Comparison of ENCODE assay signal across 9 mouse cellular contexts in the genomic region with DNA sequence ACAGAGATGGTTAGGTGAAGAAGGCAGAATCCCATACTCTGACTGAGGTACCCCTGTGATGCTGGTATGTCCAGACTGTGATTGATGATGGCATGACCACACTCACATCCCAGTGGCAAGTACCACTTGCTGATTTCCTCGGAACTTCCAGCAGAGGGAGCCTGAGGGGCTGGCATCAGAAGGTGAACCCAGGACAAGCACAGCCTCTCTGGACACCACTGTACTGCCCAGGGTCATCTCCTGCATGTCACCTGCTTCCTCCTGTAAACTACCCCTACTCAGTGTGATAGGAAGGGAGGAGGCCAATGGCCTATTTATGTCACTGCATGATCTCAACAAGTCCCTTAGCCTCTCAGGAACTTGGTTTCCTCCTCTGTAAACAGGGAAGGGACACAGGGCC. TPM values are rescaled to one million over a fixed set of nuclear protein-coding genes. Genes with fewer than 3 reads are reported as not detected.
A peak's percentile ranks its signal among the peaks of the same experiment; 100 is the strongest.
DNase-seq lines count a peak whose midpoint lies in the region; ATAC-seq and TF ChIP-seq lines count a peak whose summit lies in the region.
"Had no signal": no experiment of that assay in that cellular context is flagged by ENCODE, and none has a peak within 500 bp of the region (broad histone marks: within the 10 kb centered on the region; RNA-seq: fewer than 3 reads in every experiment).

No protein-coding gene starts in this region.

- H3K36me3 ChIP-seq in forebrain, postnatal 0 days (ENCODE audit: insufficient read depth): no peaks in the 10 kb centered on the region
- no peaks in the 10 kb centered on the region for H3K36me3 ChIP-seq in forebrain, embryonic 16.5 days (ENCODE audit: control insufficient read depth, insufficient read depth)
- no peaks in the 10 kb centered on the region for H3K36me3 ChIP-seq in liver, embryonic 14.5 days (replicated peaks; ENCODE audit: control insufficient read depth, insufficient read depth, low read depth)
- H3K36me3 ChIP-seq in liver, embryonic 12.5 days: no peaks in the 10 kb centered on the region
- no peaks in the 10 kb centered on the region for H3K36me3 ChIP-seq in heart, postnatal 0 days (replicated peaks; ENCODE audit: control insufficient read depth, insufficient read depth, low read length)
- H3K36me3 ChIP-seq in intestine, embryonic 15.5 days: no peaks in the 10 kb centered on the region

- no peak for DNase-seq in forebrain, postnatal 0 days
- no peak for DNase-seq in liver, embryonic 14.5 days (ENCODE audit: low read depth in 3 of 3, low spot score in 3 of 3)
- DNase-seq in adrenal gland, postnatal 25 days: peak; percentile 47
- DNase-seq in heart, postnatal 0 days (ENCODE audit: low spot score): peak; percentile 31
- peak; percentile 45 for DNase-seq in testis, postnatal 10 days (ENCODE audit: low spot score)

- no peak for ATAC-seq in forebrain, postnatal 0 days
- no peak for ATAC-seq in forebrain, embryonic 16.5 days
- no peak for ATAC-seq in liver, embryonic 14.5 days (ENCODE audit: insufficient read depth)
- no peak for ATAC-seq in liver, embryonic 12.5 days
- ATAC-seq in heart, postnatal 0 days (ENCODE audit: insufficient read depth, low read depth): 0 out of 2 replicates have a peak, but pooled peaks have one; percentile 49
- no peak for ATAC-seq in intestine, embryonic 15.5 days

- no peaks in the 10 kb centered on the region for H3K9me3 ChIP-seq in forebrain, postnatal 0 days (ENCODE audit: low read length)
- no peaks in the 10 kb centered on the region for H3K9me3 ChIP-seq in forebrain, embryonic 16.5 days (ENCODE audit: control insufficient read depth, low read length)
- H3K9me3 ChIP-seq in liver, embryonic 14.5 days (ENCODE audit: control insufficient read depth, low read length): no peaks in the 10 kb centered on the region
- H3K9me3 ChIP-seq in liver, embryonic 12.5 days (replicated peaks): no peaks in the 10 kb centered on the region
- no peaks in the 10 kb centered on the region for H3K9me3 ChIP-seq in heart, postnatal 0 days (replicated peaks; ENCODE audit: control insufficient read depth, low read length)
- no peaks in the 10 kb centered on the region for H3K9me3 ChIP-seq in intestine, embryonic 15.5 days

- H3K27ac ChIP-seq in forebrain, postnatal 0 days (ENCODE audit: low read depth, low read length): no peak overlapping the region
- H3K27ac ChIP-seq in forebrain, embryonic 16.5 days (ENCODE audit: low read length): no peak overlapping the region
- no peak overlapping the region for H3K27ac ChIP-seq in liver, embryonic 14.5 days
- H3K27ac ChIP-seq in liver, embryonic 12.5 days: no peak overlapping the region
- H3K27ac ChIP-seq in heart, postnatal 0 days (ENCODE audit: low read depth): no peak overlapping the region
- no peak overlapping the region for H3K27ac ChIP-seq in intestine, embryonic 15.5 days

- H3K4me3 ChIP-seq in forebrain, postnatal 0 days (ENCODE audit: low read depth, low read length): no peak overlapping the region
- H3K4me3 ChIP-seq in forebrain, embryonic 16.5 days (replicated peaks; ENCODE audit: low read length): no peak overlapping the region
- no peak overlapping the region for H3K4me3 ChIP-seq in liver, embryonic 14.5 days (ENCODE audit: insufficient read depth in 1 of 2, low read depth in 2 of 2, low read length in 2 of 2)
- no peak overlapping the region for H3K4me3 ChIP-seq in liver, embryonic 12.5 days
- no peak overlapping the region for H3K4me3 ChIP-seq in heart, postnatal 0 days (ENCODE audit: low read depth, low read length)
- H3K4me3 ChIP-seq in intestine, embryonic 15.5 days (replicated peaks): no peak overlapping the region

- peak; percentile 64 for TF ChIP-seq CTCF in forebrain, postnatal 0 days (IDR thresholded peaks at IDR 0.05; ENCODE audit: low read depth)
- peak; percentile 44 for TF ChIP-seq CTCF in liver, embryonic 14.5 days (IDR thresholded peaks at IDR 0.05; ENCODE audit: low read depth)
- peak; percentile 57 for TF ChIP-seq CTCF in heart, postnatal 0 days (IDR thresholded peaks at IDR 0.05; ENCODE audit: low read depth)

- WGBS in forebrain, postnatal 0 days: 10% methylated on average over 1 of the region's 1 CpGs
- WGBS in forebrain, embryonic 16.5 days: 16% methylated on average over 1 of the region's 1 CpGs
- WGBS in liver, embryonic 14.5 days (ENCODE audit: insufficient replicate concordance): 21% methylated on average over 1 of the region's 1 CpGs
- 42% methylated on average over 1 of the region's 1 CpGs for WGBS in liver, embryonic 12.5 days (ENCODE audit: insufficient replicate concordance)
- 0% methylated on average over 1 of the region's 1 CpGs for WGBS in heart, postnatal 0 days
- WGBS in intestine, embryonic 15.5 days: 11% methylated on average over 1 of the region's 1 CpGs

- H3K4me1 ChIP-seq in forebrain, postnatal 0 days (ENCODE audit: insufficient read depth): no peaks in the 10 kb centered on the region
- H3K4me1 ChIP-seq in forebrain, embryonic 16.5 days (replicated peaks; ENCODE audit: control insufficient read depth, insufficient read depth, low read length): no peaks in the 10 kb centered on the region
- H3K4me1 ChIP-seq in liver, embryonic 14.5 days (replicated peaks; ENCODE audit: control insufficient read depth in 2 of 2, insufficient read depth in 2 of 2, low read length in 1 of 2): no peaks in the 10 kb centered on the region
- H3K4me1 ChIP-seq in liver, embryonic 12.5 days: no peaks in the 10 kb centered on the region
- H3K4me1 ChIP-seq in heart, postnatal 0 days (ENCODE audit: control insufficient read depth, insufficient read depth): no peaks in the 10 kb centered on the region
- H3K4me1 ChIP-seq in intestine, embryonic 15.5 days (replicated peaks): no peaks in the 10 kb centered on the region

- no peaks in the 10 kb centered on the region for H3K27me3 ChIP-seq in forebrain, postnatal 0 days (ENCODE audit: insufficient read depth, low read length)
- no peaks in the 10 kb centered on the region for H3K27me3 ChIP-seq in forebrain, embryonic 16.5 days (replicated peaks; ENCODE audit: control insufficient read depth, insufficient read depth, low read length)
- no peaks in the 10 kb centered on the region for H3K27me3 ChIP-seq in liver, embryonic 14.5 days (ENCODE audit: control insufficient read depth, insufficient read depth, low read length)
- H3K27me3 ChIP-seq in liver, embryonic 12.5 days (replicated peaks): no peaks in the 10 kb centered on the region
- H3K27me3 ChIP-seq in heart, postnatal 0 days (ENCODE audit: control insufficient read depth, insufficient read depth, low read length): no peaks in the 10 kb centered on the region
- no peaks in the 10 kb centered on the region for H3K27me3 ChIP-seq in intestine, embryonic 15.5 days (replicated peaks)

- no peak overlapping the region for H3K4me2 ChIP-seq in forebrain, postnatal 0 days (ENCODE audit: low read depth)
- H3K4me2 ChIP-seq in forebrain, embryonic 16.5 days (ENCODE audit: low read length): no peak overlapping the region
- no peak overlapping the region for H3K4me2 ChIP-seq in liver, embryonic 14.5 days (ENCODE audit: low read depth)
- H3K4me2 ChIP-seq in liver, embryonic 12.5 days: no peak overlapping the region
- no peak overlapping the region for H3K4me2 ChIP-seq in heart, postnatal 0 days (ENCODE audit: low read depth, low read length)
- no peak overlapping the region for H3K4me2 ChIP-seq in intestine, embryonic 15.5 days (replicated peaks)

- no peak overlapping the region for H3K9ac ChIP-seq in forebrain, postnatal 0 days
- no peak overlapping the region for H3K9ac ChIP-seq in forebrain, embryonic 16.5 days (replicated peaks; ENCODE audit: low read depth, low read length)
- no peak overlapping the region for H3K9ac ChIP-seq in liver, embryonic 14.5 days (replicated peaks)
- no peak overlapping the region for H3K9ac ChIP-seq in liver, embryonic 12.5 days
- no peak overlapping the region for H3K9ac ChIP-seq in heart, postnatal 0 days (replicated peaks; ENCODE audit: low read depth, low read length)
- no peak overlapping the region for H3K9ac ChIP-seq in intestine, embryonic 15.5 days

- no peak for TF ChIP-seq EP300 in liver, embryonic 14.5 days (IDR thresholded peaks at IDR 0.05; ENCODE audit: low read depth)
- TF ChIP-seq EP300 in heart, postnatal 0 days (IDR thresholded peaks at IDR 0.05; ENCODE audit: low read depth): no peak

RNA-seq across cellular contexts. Expression of a gene that starts 27.3 kb away (rescaled TPM):
- total RNA-seq in forebrain, postnatal 0 days (2014; rRNA removed): 28.9 and 37.2 TPM in 2 replicates
- polyA plus RNA-seq in forebrain, postnatal 0 days (2015; fragmentation: Nextera tagmentation; extraction: Ambion mirVana): 11.5 and 15.5 TPM in 2 replicates
- polyA plus RNA-seq in forebrain, embryonic 16.5 days (2015; fragmentation: Nextera tagmentation; extraction: Ambion mirVana): 4.9 and 8.7 TPM in 2 replicates
- polyA plus RNA-seq in liver, embryonic 14.5 days (2012; rRNA removed): 0.01 and 0.05 TPM in 2 replicates
- polyA plus RNA-seq in liver, embryonic 14.5 days (2014; fragmentation: Nextera tagmentation; extraction: Ambion mirVana): 0.04 TPM in 1 of 2 replicates, not detected in the other
- 0.06 and 0.11 TPM in 2 replicates for polyA plus RNA-seq in liver, embryonic 12.5 days (2016; fragmentation: Nextera tagmentation; extraction: Ambion mirVana)
- total RNA-seq in adrenal gland, postnatal 25 days (2021): 1.6 and 1.9 TPM in 2 replicates
- not detected in 2 replicates for total RNA-seq in heart, postnatal 0 days (2014; rRNA removed; ENCODE audit: low replicate concordance)
- not detected in 2 replicates for polyA plus RNA-seq in heart, postnatal 0 days (2015; fragmentation: Nextera tagmentation; extraction: Ambion mirVana)
- polyA plus RNA-seq in intestine, embryonic 15.5 days (2015; fragmentation: Nextera tagmentation; extraction: Ambion mirVana): 0.19 and 0.32 TPM in 2 replicates
- polyA plus RNA-seq: heart, embryonic 14.5 days had no signal

Comparison
In these comparisons a context has a peak if more than half of its experiments do, and no peak if none do; other contexts are left out.
1. DNase-seq: peak in adrenal gland, postnatal 25 days (single experiment), heart, postnatal 0 days (single experiment) and testis, postnatal 10 days (single experiment); none in forebrain, postnatal 0 days (single experiment) and liver, embryonic 14.5 days (0 of 3).
2. Peak in every context shown above with its lines, with median percentiles within 50 percentile points of each other: CTCF ChIP-seq.